ENCODE assay signal across 18 mouse cellular contexts in genomic region chr6:42222286-42222685, GRCm38 (mm10). TPM values are rescaled to one million over a fixed set of nuclear protein-coding genes. Genes with fewer than 3 reads are reported as not detected.
DNase-seq lines count a peak whose midpoint lies in the region; ATAC-seq and TF ChIP-seq lines count a peak whose summit lies in the region.
"Had no signal": no experiment of that assay in that cellular context is flagged by ENCODE, and none has a peak within 500 bp of the region (broad histone marks: within the 10 kb centered on the region; RNA-seq: fewer than 3 reads in every experiment).

No protein-coding gene starts in this region.

- H3K4me3 ChIP-seq in hindbrain, embryonic 16.5 days (ENCODE audit: low read length) = no peak overlapping the region
- no peak overlapping the region for H3K4me3 ChIP-seq in hindbrain, embryonic 11.5 days (ENCODE audit: low read depth, low read length)
- H3K4me3 ChIP-seq in midbrain, postnatal 0 days (ENCODE audit: low read depth, low read length) = no peak overlapping the region
- H3K4me3 ChIP-seq in midbrain, embryonic 14.5 days (replicated peaks; ENCODE audit: low read depth, low read length) = no peak overlapping the region
- H3K4me3 ChIP-seq: limb, embryonic 13.5 days; midbrain, embryonic 12.5 days had no signal

- WGBS in hindbrain, embryonic 16.5 days = 38% methylated on average over 3 of the region's 3 CpGs
- 51% methylated on average over 3 of the region's 3 CpGs for WGBS in hindbrain, embryonic 11.5 days
- WGBS in midbrain, postnatal 0 days = 69% methylated on average over 3 of the region's 3 CpGs
- 70% methylated on average over 3 of the region's 3 CpGs for WGBS in midbrain, embryonic 14.5 days

- DNase-seq in hindbrain, embryonic 11.5 days (ENCODE audit: low spot score) = no peak
- peak; percentile 43 for DNase-seq in midbrain, postnatal 0 days (ENCODE audit: low spot score)
- no peak for DNase-seq in midbrain, embryonic 14.5 days
- peak; percentile 3 for DNase-seq in cerebellum, adult 8-10 months
- peak; percentile 14 to 51 for DNase-seq in kidney, postnatal 25 days
- DNase-seq in thymus, postnatal 14 days = no peak
- DNase-seq: gastrocnemius, postnatal 14 days; heart, postnatal 14 days; lung, adult 2 months; right cerebral cortex, postnatal 4 days had no signal

- no peak for TF ChIP-seq CTCF in midbrain, postnatal 0 days (IDR thresholded peaks at IDR 0.05)

- H3K9ac ChIP-seq in hindbrain, embryonic 16.5 days (ENCODE audit: low read depth, low read length) = no peak overlapping the region
- H3K9ac ChIP-seq in hindbrain, embryonic 11.5 days (ENCODE audit: low read depth, low read length) = no peak overlapping the region
- H3K9ac ChIP-seq in midbrain, postnatal 0 days (replicated peaks; ENCODE audit: low read length, poor library complexity, severe bottlenecking) = no peak overlapping the region
- no peak overlapping the region for H3K9ac ChIP-seq in midbrain, embryonic 14.5 days (replicated peaks; ENCODE audit: low read length)
- H3K9ac ChIP-seq: limb, embryonic 13.5 days; midbrain, embryonic 12.5 days had no signal

- no peak overlapping the region for H3K4me2 ChIP-seq in hindbrain, embryonic 16.5 days (ENCODE audit: low read length)
- H3K4me2 ChIP-seq in hindbrain, embryonic 11.5 days (replicated peaks; ENCODE audit: low read depth, low read length) = no peak overlapping the region
- H3K4me2 ChIP-seq in midbrain, postnatal 0 days (ENCODE audit: low read depth, low read length, poor library complexity, severe bottlenecking) = no peak overlapping the region
- no peak overlapping the region for H3K4me2 ChIP-seq in midbrain, embryonic 14.5 days (ENCODE audit: low read length)
- H3K4me2 ChIP-seq: limb, embryonic 13.5 days; midbrain, embryonic 12.5 days had no signal

- H3K4me1 ChIP-seq in hindbrain, embryonic 16.5 days (ENCODE audit: control insufficient read depth, insufficient read depth, low read depth, low read length) = no peaks in the 10 kb centered on the region
- no peaks in the 10 kb centered on the region for H3K4me1 ChIP-seq in hindbrain, embryonic 11.5 days (replicated peaks; ENCODE audit: control insufficient read depth, insufficient read depth, low read length)
- no peaks in the 10 kb centered on the region for H3K4me1 ChIP-seq in midbrain, postnatal 0 days (ENCODE audit: insufficient read depth, low read length)
- H3K4me1 ChIP-seq in midbrain, embryonic 14.5 days (ENCODE audit: control insufficient read depth, insufficient read depth, low read length) = no peaks in the 10 kb centered on the region
- H3K4me1 ChIP-seq: limb, embryonic 13.5 days; midbrain, embryonic 12.5 days had no signal

- H3K27me3 ChIP-seq in hindbrain, embryonic 16.5 days (replicated peaks; ENCODE audit: control insufficient read depth, insufficient read depth, low read length) = no peaks in the 10 kb centered on the region
- H3K27me3 ChIP-seq in hindbrain, embryonic 11.5 days (ENCODE audit: control insufficient read depth, insufficient read depth, low read length) = no peaks in the 10 kb centered on the region
- no peaks in the 10 kb centered on the region for H3K27me3 ChIP-seq in midbrain, postnatal 0 days (ENCODE audit: insufficient read depth, low read length)
- H3K27me3 ChIP-seq in midbrain, embryonic 14.5 days (ENCODE audit: control insufficient read depth, insufficient read depth, low read length) = no peaks in the 10 kb centered on the region
- H3K27me3 ChIP-seq: limb, embryonic 13.5 days; midbrain, embryonic 12.5 days had no signal

- H3K27ac ChIP-seq in hindbrain, embryonic 16.5 days (ENCODE audit: low read depth, low read length) = no peak overlapping the region
- no peak overlapping the region for H3K27ac ChIP-seq in hindbrain, embryonic 11.5 days (ENCODE audit: low read depth, low read length)
- H3K27ac ChIP-seq in midbrain, postnatal 0 days (ENCODE audit: low read depth, low read length) = no peak overlapping the region
- H3K27ac ChIP-seq in midbrain, embryonic 14.5 days (replicated peaks; ENCODE audit: low read depth, low read length) = no peak overlapping the region
- H3K27ac ChIP-seq: limb, embryonic 13.5 days; macrophage; midbrain, embryonic 12.5 days had no signal

- no peaks in the 10 kb centered on the region for H3K36me3 ChIP-seq in hindbrain, embryonic 16.5 days (ENCODE audit: control insufficient read depth, insufficient read depth, low read length)
- no peaks in the 10 kb centered on the region for H3K36me3 ChIP-seq in hindbrain, embryonic 11.5 days (ENCODE audit: control insufficient read depth, insufficient read depth, low read length)
- H3K36me3 ChIP-seq in midbrain, postnatal 0 days (ENCODE audit: insufficient read depth, low read length) = no peaks in the 10 kb centered on the region
- H3K36me3 ChIP-seq in midbrain, embryonic 14.5 days (ENCODE audit: control insufficient read depth, insufficient read depth, low read length) = no peaks in the 10 kb centered on the region
- H3K36me3 ChIP-seq: limb, embryonic 13.5 days; midbrain, embryonic 12.5 days had no signal

- no peaks in the 10 kb centered on the region for H3K9me3 ChIP-seq in hindbrain, embryonic 16.5 days (ENCODE audit: control insufficient read depth, low read length)
- H3K9me3 ChIP-seq in hindbrain, embryonic 11.5 days (ENCODE audit: control insufficient read depth, low read length) = no peaks in the 10 kb centered on the region
- no peaks in the 10 kb centered on the region for H3K9me3 ChIP-seq in midbrain, postnatal 0 days (ENCODE audit: low read length)
- H3K9me3 ChIP-seq in midbrain, embryonic 14.5 days (ENCODE audit: control insufficient read depth, low read length) = no peaks in the 10 kb centered on the region
- H3K9me3 ChIP-seq: limb, embryonic 13.5 days; midbrain, embryonic 12.5 days had no signal

- peak; percentile 56 for ATAC-seq in hindbrain, embryonic 16.5 days
- no peak for ATAC-seq in hindbrain, embryonic 11.5 days (ENCODE audit: low FRiP score)
- ATAC-seq in midbrain, postnatal 0 days (ENCODE audit: low FRiP score) = no peak
- no peak for ATAC-seq in midbrain, embryonic 14.5 days (ENCODE audit: low FRiP score, low TSS enrichment)
- ATAC-seq: inflammation-experienced regulatory T-cells, adult 6 months had no signal

RNA-seq across cellular contexts. Expression of gene Tas2r144, which starts 7.2 kb away (rescaled TPM):
- not detected in 2 replicates for polyA plus RNA-seq in hindbrain, embryonic 16.5 days (2015; fragmentation: Nextera tagmentation; extraction: Ambion mirVana)
- not detected in 2 replicates for polyA plus RNA-seq in hindbrain, embryonic 11.5 days (2014; fragmentation: Nextera tagmentation; extraction: Ambion mirVana)
- total RNA-seq in midbrain, postnatal 0 days (2014; rRNA removed) = not detected in 2 replicates
- polyA plus RNA-seq in midbrain, postnatal 0 days (2015; fragmentation: Nextera tagmentation; extraction: Ambion mirVana) = not detected in 2 replicates
- not detected in 2 replicates for polyA plus RNA-seq in midbrain, embryonic 14.5 days (2014; fragmentation: Nextera tagmentation; extraction: Ambion mirVana)
- total RNA-seq: gastrocnemius, postnatal 14 days; heart, postnatal 14 days; layer of hippocampus, adult 18-20 months; left cerebral cortex, adult 18-20 months had no signal
- polyA plus RNA-seq: embryonic facial prominence, embryonic 11.5 days; inflammation-experienced regulatory T-cells, adult 6 months; limb, embryonic 13.5 days; lung, adult 2 months; macrophage; midbrain, embryonic 12.5 days had no signal

RNA-seq across cellular contexts. Expression of gene Gstk1, which starts 23.4 kb away (rescaled TPM):
- 14.2 and 15.0 TPM in 2 replicates for polyA plus RNA-seq in hindbrain, embryonic 16.5 days (2015; fragmentation: Nextera tagmentation; extraction: Ambion mirVana)
- 15.7 and 20.2 TPM in 2 replicates for polyA plus RNA-seq in hindbrain, embryonic 11.5 days (2014; fragmentation: Nextera tagmentation; extraction: Ambion mirVana)
- total RNA-seq in midbrain, postnatal 0 days (2014; rRNA removed) = 5.4 and 9.0 TPM in 2 replicates
- 10.4 and 12.3 TPM in 2 replicates for polyA plus RNA-seq in midbrain, postnatal 0 days (2015; fragmentation: Nextera tagmentation; extraction: Ambion mirVana)
- polyA plus RNA-seq in midbrain, embryonic 14.5 days (2014; fragmentation: Nextera tagmentation; extraction: Ambion mirVana) = 8.4 and 10.2 TPM in 2 replicates

RNA-seq across cellular contexts. Expression of gene Tmem139, which starts 39.5 kb away (rescaled TPM):
- polyA plus RNA-seq in hindbrain, embryonic 16.5 days (2015; fragmentation: Nextera tagmentation; extraction: Ambion mirVana) = 0.14 TPM in 2 replicates
- polyA plus RNA-seq in hindbrain, embryonic 11.5 days (2014; fragmentation: Nextera tagmentation; extraction: Ambion mirVana) = 0.63 and 0.86 TPM in 2 replicates
- not detected in 2 replicates for total RNA-seq in midbrain, postnatal 0 days (2014; rRNA removed)
- polyA plus RNA-seq in midbrain, postnatal 0 days (2015; fragmentation: Nextera tagmentation; extraction: Ambion mirVana) = 0.14 and 0.15 TPM in 2 replicates
- polyA plus RNA-seq in midbrain, embryonic 14.5 days (2014; fragmentation: Nextera tagmentation; extraction: Ambion mirVana) = 0.18 TPM in 1 of 2 replicates, not detected in the other
- total RNA-seq: gastrocnemius, postnatal 14 days; heart, postnatal 14 days; layer of hippocampus, adult 18-20 months; left cerebral cortex, adult 18-20 months had no signal
- polyA plus RNA-seq: inflammation-experienced regulatory T-cells, adult 6 months; macrophage had no signal

RNA-seq across cellular contexts. Expression of gene Casp2, which starts 42.5 kb away (rescaled TPM):
- polyA plus RNA-seq in hindbrain, embryonic 16.5 days (2015; fragmentation: Nextera tagmentation; extraction: Ambion mirVana) = 28.2 and 31.8 TPM in 2 replicates
- 59.7 and 67.8 TPM in 2 replicates for polyA plus RNA-seq in hindbrain, embryonic 11.5 days (2014; fragmentation: Nextera tagmentation; extraction: Ambion mirVana)
- 42.6 and 50.7 TPM in 2 replicates for total RNA-seq in midbrain, postnatal 0 days (2014; rRNA removed)
- polyA plus RNA-seq in midbrain, postnatal 0 days (2015; fragmentation: Nextera tagmentation; extraction: Ambion mirVana) = 17.9 and 18.4 TPM in 2 replicates
- polyA plus RNA-seq in midbrain, embryonic 14.5 days (2014; fragmentation: Nextera tagmentation; extraction: Ambion mirVana) = 41.9 and 51.0 TPM in 2 replicates

Comparison
In these comparisons a context has a peak if more than half of its experiments do, and no peak if none do; other contexts are left out.
1. DNase-seq: peak in midbrain, postnatal 0 days (single experiment), cerebellum, adult 8-10 months (single experiment) and kidney, postnatal 25 days (2 of 2); none in hindbrain, embryonic 11.5 days (single experiment), midbrain, embryonic 14.5 days (single experiment) and thymus, postnatal 14 days (single experiment).